Mouse (Mus musculus): ENCODE measurements around the gene Fam57a. TPM values are rescaled to one million over a fixed set of nuclear protein-coding genes. Genes with fewer than 3 reads are reported as not detected.

Gene Fam57a
- total RNA-seq, 2 experiments from 2014 or later = 3.5 to 3.8 TPM

DNA sequence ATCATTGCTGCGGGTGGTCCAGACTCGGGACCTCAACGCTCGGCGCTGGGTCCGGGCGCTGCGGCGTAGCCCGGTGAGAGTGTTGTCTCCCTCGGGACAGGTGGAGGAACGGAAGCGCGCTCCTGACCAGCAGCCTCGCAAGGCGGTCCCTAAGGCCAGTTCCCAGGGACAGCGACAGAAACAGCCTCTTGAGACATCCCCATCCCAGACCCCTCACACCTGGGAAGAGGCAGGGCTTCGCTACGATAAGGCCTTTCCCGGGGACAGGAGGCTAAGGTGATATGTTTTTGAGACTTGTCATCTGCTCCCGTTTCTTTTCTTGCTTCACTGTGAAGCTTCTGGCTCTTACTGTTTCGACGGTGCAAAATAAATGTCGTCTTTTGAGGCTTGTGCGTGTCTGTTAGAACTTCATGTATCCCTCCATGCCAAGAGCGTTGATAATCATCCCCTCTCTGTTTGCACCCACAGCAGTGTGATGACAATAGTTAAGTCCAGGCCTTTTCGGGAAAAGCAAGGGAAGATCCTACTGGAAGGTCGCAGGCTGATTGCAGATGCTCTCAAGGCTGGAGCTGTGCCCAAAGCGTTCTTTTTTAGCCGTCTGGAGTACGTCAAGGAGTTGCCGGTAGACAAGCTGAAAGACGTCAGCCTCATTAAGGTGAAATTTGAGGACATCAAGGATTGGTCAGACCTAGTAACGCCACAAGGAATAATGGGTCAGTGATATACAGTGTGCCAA is 64.5 kb downstream of the Fam57a start:
- DNase-seq = no peak

DNA sequence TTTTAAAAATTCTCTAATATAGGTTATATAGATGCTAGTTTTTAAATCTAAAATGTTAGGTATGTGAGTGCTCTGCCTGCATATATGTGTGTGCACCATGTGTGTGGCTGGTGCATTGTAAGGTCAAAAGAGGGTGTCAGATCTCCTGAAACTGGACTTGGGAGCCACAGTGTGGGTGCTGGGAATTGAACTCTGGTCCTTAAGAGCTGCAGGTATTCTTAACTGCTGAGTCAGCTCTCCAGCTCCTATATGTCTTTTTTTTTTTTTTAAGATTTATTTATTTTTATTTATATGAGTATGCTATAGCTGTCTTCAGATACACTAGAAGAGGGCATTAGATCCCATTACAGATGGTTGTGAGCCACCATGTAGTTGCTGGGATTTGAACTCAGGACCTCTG is 67.0 kb downstream of the Fam57a start:
- DNase-seq = no peak

DNA sequence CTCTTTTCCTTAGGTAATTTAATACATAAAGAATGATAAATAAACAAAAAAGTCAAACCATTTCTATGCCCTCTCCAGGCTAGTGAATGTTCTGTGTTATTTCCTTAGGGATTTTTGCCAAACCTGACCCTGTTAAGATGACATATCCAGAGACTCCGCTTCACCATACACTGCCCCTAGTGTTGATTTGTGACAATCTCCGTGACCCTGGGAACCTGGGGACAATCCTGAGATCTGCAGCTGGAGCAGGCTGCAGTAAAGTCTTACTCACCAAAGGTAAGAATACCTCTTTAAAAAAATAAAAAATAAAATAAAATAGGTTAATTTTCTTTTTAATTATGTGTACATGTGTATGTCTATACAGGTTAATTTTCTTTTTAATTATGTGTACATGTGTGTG is 67.8 kb downstream of the Fam57a start:
- DNase-seq = no peak

- no peak for DNase-seq
These were observed 72.6 kb downstream of the Fam57a start for GRCm38 (mm10) chr11:76252036-76252435.

- peak; percentile 87 to 95 for DNase-seq
These were observed 73.9 kb downstream of the Fam57a start for GRCm38 (mm10) chr11:76253145-76253917.

- DNase-seq = peak in 1 of 2 experiments; percentile 34
These were observed 74.4 kb downstream of the Fam57a start for GRCm38 (mm10) chr11:76253918-76254264.

GRCm38 (mm10) chr11:76255431-76256001 is 76.0 kb downstream of the Fam57a start:
- DNase-seq = peak; percentile 43 to 44

GRCm38 (mm10) chr11:76256129-76256528 is 76.7 kb downstream of the Fam57a start:
- no peak for DNase-seq

DNA sequence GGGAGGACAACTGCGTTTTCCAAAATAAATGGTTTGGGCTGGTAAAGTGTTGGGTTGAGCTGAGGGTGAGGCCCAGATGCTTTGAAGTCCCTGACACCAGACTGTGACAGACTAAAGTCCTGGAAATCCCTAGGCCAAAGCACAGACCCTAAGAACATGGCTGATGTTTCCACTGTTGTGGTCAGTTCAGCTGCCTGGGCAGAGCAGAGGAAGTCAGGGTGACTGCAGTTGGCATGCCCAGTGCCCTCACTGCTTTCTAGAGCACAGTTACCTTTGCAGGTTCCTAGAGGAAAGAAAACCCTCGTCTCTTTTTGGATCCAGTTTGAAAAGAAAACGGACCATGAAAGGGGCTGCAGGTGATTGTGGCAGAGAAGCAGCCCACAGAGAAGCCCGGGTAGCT is 77.9 kb downstream of the Fam57a start:
- no peak for DNase-seq

- DNase-seq = no peak
These were observed 79.0 kb downstream of the Fam57a start for GRCm38 (mm10) chr11:76258511-76258910.

GRCm38 (mm10) chr11:76260208-76261050 is 81.0 kb downstream of the Fam57a start:
- DNase-seq = no peak

DNA sequence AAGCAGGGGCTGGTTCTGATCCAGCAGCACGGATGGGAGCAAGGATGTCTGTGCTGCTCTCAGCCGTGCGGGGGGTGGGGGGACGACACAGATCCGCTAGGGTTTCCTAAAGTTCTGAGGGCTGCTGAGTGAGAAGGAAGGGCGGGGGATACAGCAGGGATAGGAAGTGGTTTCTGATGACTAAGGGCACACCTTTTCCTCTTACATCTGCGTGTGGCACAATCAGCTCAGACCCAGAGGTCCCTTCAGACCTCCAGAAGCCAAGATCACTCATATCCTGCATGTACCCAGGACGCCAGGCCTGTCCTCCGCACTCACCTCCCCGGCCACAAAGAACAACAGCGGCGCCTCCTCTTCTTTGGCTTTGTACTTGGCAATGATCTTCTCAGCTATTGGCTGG is 81.8 kb downstream of the Fam57a start:
- DNase-seq = peak in 1 of 2 experiments; percentile 55

GRCm38 (mm10) chr11:76262611-76263351 is 83.3 kb downstream of the Fam57a start:
- no peak for DNase-seq

Other genes starting within 250 kb of the Fam57a start
- 10 to 100 TPM in 1 of 2 experiments, 1 to 10 TPM in 1; 7.4 to 10.0 TPM for gene Rph3al, start 241.2 kb upstream of the Fam57a start, total RNA-seq (2021)
- under 1 TPM in 1 of 2 experiments, not detected in 1; 0.64 TPM for gene 1700016K19Rik, start 179.8 kb upstream of the Fam57a start, total RNA-seq (2021)
- 10 to 100 TPM; 28.6 to 35.8 TPM for gene Rflnb, start 151.9 kb upstream of the Fam57a start, total RNA-seq (2021)
- 10 to 100 TPM; 25.5 to 26.9 TPM for gene Vps53, start within 50 bp of the Fam57a start, total RNA-seq (2021)
- under 1 TPM; 0.50 to 0.90 TPM for gene Dbil5, start 37.9 kb downstream of the Fam57a start, total RNA-seq (2021)
- 1 to 10 TPM; 3.2 to 4.3 TPM for gene Gemin4, start 38.0 kb downstream of the Fam57a start, total RNA-seq (2021)
- gene Mrm3, start 64.0 kb downstream of the Fam57a start, total RNA-seq (2021) = 10 to 100 TPM; 24.6 to 27.4 TPM
- 10 to 100 TPM; 40.3 to 44.6 TPM for gene Glod4, start 64.1 kb downstream of the Fam57a start, total RNA-seq (2021)
- 10 to 100 TPM; 13.5 to 17.8 TPM for gene Nxn, start 219.5 kb downstream of the Fam57a start, total RNA-seq (2021)
- 10 to 100 TPM; 44.0 to 51.4 TPM for gene Timm22, start 227.3 kb downstream of the Fam57a start, total RNA-seq (2021)

Measured in heart, adult 18-20 months (tissue).